ENCODE assay signal across 8 mouse cellular contexts in the genomic region with DNA sequence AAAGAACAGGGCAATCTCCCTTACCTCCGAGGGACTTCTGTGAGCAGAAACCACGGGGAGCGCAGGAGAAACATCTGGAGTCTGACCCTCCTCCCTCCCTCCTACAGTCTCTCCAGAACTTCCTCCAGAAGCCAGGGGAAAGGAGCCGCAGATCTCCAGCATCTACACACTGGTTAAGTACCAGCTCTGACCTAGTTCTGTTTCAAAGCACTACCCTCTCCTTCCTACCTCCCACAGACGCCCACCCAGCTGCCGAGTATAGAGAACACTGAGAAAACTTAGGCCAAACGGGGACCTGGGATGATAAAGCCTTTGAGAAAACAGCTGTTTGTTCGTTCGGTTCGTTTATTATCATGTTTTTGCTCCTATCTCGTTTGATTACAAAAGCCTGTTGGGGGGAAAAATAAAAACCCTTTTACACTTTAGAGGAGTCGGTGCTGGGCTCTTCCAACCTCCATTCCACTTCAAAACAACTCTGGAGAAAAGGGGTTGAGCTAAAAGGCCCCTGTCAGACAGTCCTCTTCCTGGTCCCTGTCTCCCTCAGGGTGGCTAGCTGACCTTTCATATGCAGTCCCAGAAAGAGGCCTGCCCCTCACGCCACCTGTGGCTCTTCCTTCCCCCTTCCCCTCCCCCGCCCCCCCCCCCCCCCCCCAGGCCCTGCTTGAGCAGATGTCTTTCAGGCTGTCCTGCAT.
A peak's percentile ranks its signal among the peaks of the same experiment; 100 is the strongest.
DNase-seq lines count a peak whose midpoint lies in the region; ATAC-seq and TF ChIP-seq lines count a peak whose summit lies in the region.

No protein-coding gene starts in this region.

- H3K4me3 ChIP-seq in embryonic facial prominence, embryonic 15.5 days (replicated peaks), result no peak overlapping the region
- H3K4me3 ChIP-seq in cerebellum, adult 2 months (replicated peaks; ENCODE audit: insufficient read depth, low read depth, low read length), result no peak overlapping the region

- no peak for TF ChIP-seq POLR2A in cerebellum, adult 2 months (IDR thresholded peaks at IDR 0.05; ENCODE audit: borderline replicate concordance, insufficient read depth, low read length)

- 21% methylated on average over 13 of the region's 14 CpGs for WGBS in embryonic facial prominence, embryonic 15.5 days
- 28% methylated on average over 13 of the region's 14 CpGs for WGBS in cerebellum, adult 2 months

- ATAC-seq in embryonic facial prominence, embryonic 15.5 days (ENCODE audit: insufficient number of reproducible peaks, low FRiP score, low TSS enrichment, low read depth), result peak; percentile 56; the same call in 1 of the 2 replicates

- no peak overlapping the region for H3K9ac ChIP-seq in embryonic facial prominence, embryonic 15.5 days

- intact Hi-C loops in left cerebral cortex, postnatal 4 days (cut with DNase I), result loop anchor here (10.0 kb wide), 1 partner anchor 207 kb away; the partner anchor contains the start of gene Magi3

- TF ChIP-seq CTCF in cerebellum, adult 2 months (IDR thresholded peaks at IDR 0.05; ENCODE audit: borderline replicate concordance, insufficient read depth, low read depth, low read length), result no peak

- no peak overlapping the region for H3K27ac ChIP-seq in embryonic facial prominence, embryonic 15.5 days (replicated peaks)
- H3K27ac ChIP-seq in cerebellum, adult 2 months (ENCODE audit: insufficient read depth, low read length), result no peak overlapping the region

- H3K27me3 ChIP-seq in embryonic facial prominence, embryonic 15.5 days, result no peaks in the 10 kb centered on the region
- H3K27me3 ChIP-seq in cerebellum, adult 2 months (ENCODE audit: control insufficient read depth, insufficient read depth, low read length), result peaks cover 7% of the 10 kb centered on the region; the same call in 1 of the 2 replicates

- no peaks in the 10 kb centered on the region for H3K9me3 ChIP-seq in embryonic facial prominence, embryonic 15.5 days (replicated peaks)

- no peak overlapping the region for H3K4me2 ChIP-seq in embryonic facial prominence, embryonic 15.5 days (replicated peaks)

- DNase-seq in left cerebral cortex, adult 18-20 months (ENCODE audit: low spot score in 2 of 2), result peak; percentile 56 to 73
- DNase-seq in left cerebral cortex, postnatal 4 days, result no peak
- DNase-seq in kidney, postnatal 10 days, result peak; percentile 33
- peak; percentile 34 for DNase-seq in right cerebral cortex, postnatal 25 days
- DNase-seq in urinary bladder, postnatal 36 days (ENCODE audit: low spot score in 2 of 2), result no peak
- no peak for DNase-seq in cerebellum, adult 2 months
- no peak for DNase-seq in cerebellum, adult 11 months

- H3K36me3 ChIP-seq in embryonic facial prominence, embryonic 15.5 days, result no peaks in the 10 kb centered on the region

- H3K4me1 ChIP-seq in embryonic facial prominence, embryonic 15.5 days, result peaks cover 17% of the 10 kb centered on the region; the same call in 1 of the 2 replicates
- H3K4me1 ChIP-seq in cerebellum, adult 2 months (ENCODE audit: control insufficient read depth, insufficient read depth, low read length), result no peaks in the 10 kb centered on the region

Comparison
In these comparisons a context has a peak if more than half of its experiments do, and no peak if none do; other contexts are left out.
1. DNase-seq: peak in left cerebral cortex, adult 18-20 months (2 of 2), kidney, postnatal 10 days (single experiment) and right cerebral cortex, postnatal 25 days (single experiment); none in left cerebral cortex, postnatal 4 days (single experiment), urinary bladder, postnatal 36 days (0 of 2), cerebellum, adult 2 months (0 of 2) and cerebellum, adult 11 months (single experiment).